7 mouse cellular contexts compared by ENCODE assay signal in the genomic region with DNA sequence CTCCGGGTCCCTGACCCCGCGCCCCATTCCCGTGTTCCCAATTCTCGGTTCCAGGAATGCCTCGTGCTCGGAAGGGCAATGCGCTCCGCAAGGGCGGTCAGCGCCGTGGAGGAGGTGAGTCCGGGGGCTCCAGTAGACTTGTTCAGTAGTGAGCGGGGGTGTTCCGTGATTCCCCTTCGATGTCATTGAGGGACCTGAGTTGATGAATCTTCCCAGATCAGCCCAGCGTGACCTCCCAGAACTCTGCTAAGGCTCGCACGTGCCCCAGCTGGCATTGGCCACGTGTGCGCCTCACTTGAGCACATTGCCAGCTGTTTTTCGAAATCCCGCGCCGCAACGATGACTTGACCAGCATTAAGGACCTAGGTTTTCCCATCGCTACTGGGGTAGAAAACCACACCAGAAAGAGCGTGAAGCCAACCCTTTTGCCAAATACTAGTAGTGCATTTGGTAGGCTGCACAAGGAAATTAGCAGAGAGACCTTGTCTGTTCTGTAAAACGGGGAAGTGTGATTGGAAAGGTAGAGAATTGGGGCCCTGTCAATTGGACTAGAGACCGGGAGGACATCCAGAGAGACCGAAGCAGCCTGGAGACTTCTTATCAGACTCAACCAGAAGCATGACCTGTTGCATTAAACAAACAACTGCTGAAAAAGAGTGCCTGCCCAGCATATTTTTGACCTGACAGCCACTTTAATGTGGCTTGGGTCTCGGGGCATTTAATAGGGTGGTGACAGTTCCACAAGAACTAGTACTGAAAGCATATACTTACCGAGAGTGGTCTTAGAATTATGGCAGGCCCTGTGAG. TPM values are rescaled to one million over a fixed set of nuclear protein-coding genes. Genes with fewer than 3 reads are reported as not detected.
DNase-seq lines count a peak whose midpoint lies in the region; ATAC-seq and TF ChIP-seq lines count a peak whose summit lies in the region.

No protein-coding gene starts in this region.

- no peak overlapping the region for H3K27ac ChIP-seq in cortical plate, adult 2 months (ENCODE audit: insufficient read depth, low read length)
- peak overlapping the region; percentile 63 for H3K27ac ChIP-seq in heart, postnatal 0 days (ENCODE audit: low read depth)

- peak; percentile 19 for ATAC-seq in heart, postnatal 0 days (ENCODE audit: insufficient read depth, low read depth)

- WGBS in heart, postnatal 0 days: 2% methylated on average over 33 of the region's 33 CpGs

- no peaks in the 10 kb centered on the region for H3K9me3 ChIP-seq in heart, postnatal 0 days (replicated peaks; ENCODE audit: control insufficient read depth, low read length)

- peak overlapping the region; percentile 70 for H3K4me2 ChIP-seq in heart, postnatal 0 days (ENCODE audit: low read depth, low read length)
- peak overlapping the region; percentile 88 for H3K4me2 ChIP-seq in myocyte (ENCODE audit: low read depth)

- TF ChIP-seq CTCF in cortical plate, adult 2 months (IDR thresholded peaks at IDR 0.05; ENCODE audit: extremely low read depth, insufficient read depth, low read length): no peak
- no peak for TF ChIP-seq CTCF in heart, postnatal 0 days (IDR thresholded peaks at IDR 0.05; ENCODE audit: low read depth)

- H3K4me1 ChIP-seq in cortical plate, adult 2 months (ENCODE audit: control insufficient read depth, insufficient read depth, low read length): no peaks in the 10 kb centered on the region
- H3K4me1 ChIP-seq in heart, postnatal 0 days (ENCODE audit: control insufficient read depth, insufficient read depth): peaks cover 27% of the 10 kb centered on the region

- H3K9ac ChIP-seq in heart, postnatal 0 days (replicated peaks; ENCODE audit: low read depth, low read length): peak overlapping the region; percentile 61

- H3K36me3 ChIP-seq in heart, postnatal 0 days (replicated peaks; ENCODE audit: control insufficient read depth, insufficient read depth, low read length): peaks cover 40% of the 10 kb centered on the region
- no peaks in the 10 kb centered on the region for H3K36me3 ChIP-seq in myocyte (ENCODE audit: control insufficient read depth, insufficient read depth)

- peak overlapping the region; percentile 48 for H3ac ChIP-seq in myocyte (ENCODE audit: control insufficient read depth, insufficient read length)

- H3K27me3 ChIP-seq in heart, postnatal 0 days (ENCODE audit: control insufficient read depth, insufficient read depth, low read length): no peaks in the 10 kb centered on the region
- H3K27me3 ChIP-seq in myocyte (ENCODE audit: control insufficient read depth, insufficient read depth, insufficient read length): no peaks in the 10 kb centered on the region

- TF ChIP-seq EP300 in heart, postnatal 0 days (IDR thresholded peaks at IDR 0.05; ENCODE audit: low read depth): no peak

- H3K79me2 ChIP-seq in myocyte (ENCODE audit: control insufficient read depth, insufficient read depth): peaks cover 14% of the 10 kb centered on the region

- peak overlapping the region; percentile 60 for H3K4me3 ChIP-seq in cortical plate, adult 2 months (ENCODE audit: insufficient read depth, low read length)
- peak overlapping the region; percentile 68 for H3K4me3 ChIP-seq in heart, postnatal 0 days (ENCODE audit: low read depth, low read length)
- H3K4me3 ChIP-seq in myocyte: peak overlapping the region; percentile 53

- DNase-seq in right cerebral cortex, postnatal 4 days: peak; percentile 42
- no peak for DNase-seq in right cerebral cortex, postnatal 25 days
- DNase-seq in heart, postnatal 0 days (ENCODE audit: low spot score): peak; percentile 52
- peak; percentile 69 for DNase-seq in liver
- DNase-seq in urinary bladder, postnatal 10 days (ENCODE audit: low spot score): no peak

- TF ChIP-seq POLR2A in cortical plate, adult 2 months (IDR thresholded peaks at IDR 0.05; ENCODE audit: extremely low read depth, insufficient read depth, low read length): no peak
- no peak for TF ChIP-seq POLR2A in myocyte (IDR thresholded peaks at IDR 0.05; ENCODE audit: insufficient read length, low read depth)

TF ChIP-seq in myocyte, 11 proteins besides CTCF, POLR2A, EP300 and RAD21:
- no peak for TF ChIP-seq SRF (IDR thresholded peaks at IDR 0.05; ENCODE audit: control insufficient read depth, insufficient read length, low read depth)
- peak in 2 of 3 experiments; percentile 15 to 69 for TF ChIP-seq MYOG (IDR thresholded peaks at IDR 0.05; ENCODE audit: control insufficient read depth in 1 of 3, insufficient read depth in 1 of 3, insufficient read length in 2 of 3, low read depth in 2 of 3)
- peak in 1 of 3 experiments; percentile 36 for TF ChIP-seq MYOD1 (IDR thresholded peaks at IDR 0.05; ENCODE audit: control insufficient read depth in 1 of 3, insufficient read length in 2 of 3, low read depth in 2 of 3)
- peak; percentile 91 for TF ChIP-seq MAX (IDR thresholded peaks at IDR 0.05; ENCODE audit: low read depth)
- TF ChIP-seq TCF12 (IDR thresholded peaks at IDR 0.05; ENCODE audit: insufficient read depth, poor library complexity, severe bottlenecking): no peak
- no peak for TF ChIP-seq POLR2AphosphoS2 (IDR thresholded peaks at IDR 0.05; ENCODE audit: insufficient read length, low read depth)
- peak; percentile 91 for TF ChIP-seq E2F4 (IDR thresholded peaks at IDR 0.05; ENCODE audit: insufficient read depth)
- TF ChIP-seq USF1 (IDR thresholded peaks at IDR 0.05; ENCODE audit: low read depth): peak; percentile 35
- no peak for TF ChIP-seq TCF3 (IDR thresholded peaks at IDR 0.05; ENCODE audit: insufficient read length, low read depth)
- TF ChIP-seq REST (IDR thresholded peaks at IDR 0.05; ENCODE audit: insufficient read depth, insufficient read length): no peak
- no peak for TF ChIP-seq CEBPB (IDR thresholded peaks at IDR 0.05; ENCODE audit: insufficient read depth, poor library complexity, severe bottlenecking)
TF ChIP-seq in myocyte: peak in this region for 5.

RNA-seq across cellular contexts. Expression of a gene that starts 0.6 kb away (rescaled TPM):
- 16.3 and 18.6 TPM in 2 replicates for polyA plus RNA-seq in cortical plate, adult 2 months (2012; rRNA removed)
- total RNA-seq in heart, postnatal 0 days (2014; rRNA removed; ENCODE audit: low replicate concordance): 22.3 and 31.2 TPM in 2 replicates
- 28.6 and 33.6 TPM in 2 replicates for polyA plus RNA-seq in heart, postnatal 0 days (2015; fragmentation: Nextera tagmentation; extraction: Ambion mirVana)
- polyA plus RNA-seq in myocyte (2012; fragmentation: generic; extraction: Trizol): 29.4 TPM

RNA-seq across cellular contexts. Expression of a gene that starts 7.4 kb away (rescaled TPM):
- polyA plus RNA-seq in cortical plate, adult 2 months (2012; rRNA removed): 0.44 and 0.48 TPM in 2 replicates
- total RNA-seq in heart, postnatal 0 days (2014; rRNA removed; ENCODE audit: low replicate concordance): 0.65 and 0.66 TPM in 2 replicates
- 0.29 and 0.44 TPM in 2 replicates for polyA plus RNA-seq in heart, postnatal 0 days (2015; fragmentation: Nextera tagmentation; extraction: Ambion mirVana)
- 0.43 TPM for polyA plus RNA-seq in myocyte (2012; fragmentation: generic; extraction: Trizol)

RNA-seq across cellular contexts. Expression of a gene that starts 9.3 kb away (rescaled TPM):
- 13.8 and 13.9 TPM in 2 replicates for polyA plus RNA-seq in cortical plate, adult 2 months (2012; rRNA removed)
- 28.4 and 58.8 TPM in 2 replicates for total RNA-seq in heart, postnatal 0 days (2014; rRNA removed; ENCODE audit: low replicate concordance)
- polyA plus RNA-seq in heart, postnatal 0 days (2015; fragmentation: Nextera tagmentation; extraction: Ambion mirVana): 14.5 and 17.5 TPM in 2 replicates
- polyA plus RNA-seq in myocyte (2012; fragmentation: generic; extraction: Trizol): 13.8 TPM

RNA-seq across cellular contexts. Expression of a gene that starts 11.3 kb away (rescaled TPM):
- 5.0 and 5.7 TPM in 2 replicates for polyA plus RNA-seq in cortical plate, adult 2 months (2012; rRNA removed)
- 14.0 and 21.3 TPM in 2 replicates for total RNA-seq in heart, postnatal 0 days (2014; rRNA removed; ENCODE audit: low replicate concordance)
- polyA plus RNA-seq in heart, postnatal 0 days (2015; fragmentation: Nextera tagmentation; extraction: Ambion mirVana): 5.7 and 6.0 TPM in 2 replicates
- polyA plus RNA-seq in myocyte (2012; fragmentation: generic; extraction: Trizol): 3.3 TPM

RNA-seq across cellular contexts. Expression of a gene that starts 20.3 kb away (rescaled TPM):
- polyA plus RNA-seq in cortical plate, adult 2 months (2012; rRNA removed): 9.7 and 10.3 TPM in 2 replicates
- 67.8 and 97.3 TPM in 2 replicates for total RNA-seq in heart, postnatal 0 days (2014; rRNA removed; ENCODE audit: low replicate concordance)
- 58.6 and 60.5 TPM in 2 replicates for polyA plus RNA-seq in heart, postnatal 0 days (2015; fragmentation: Nextera tagmentation; extraction: Ambion mirVana)
- 34.2 TPM for polyA plus RNA-seq in myocyte (2012; fragmentation: generic; extraction: Trizol)

Comparison
In these comparisons a context has a peak if more than half of its experiments do, and no peak if none do; other contexts are left out.
1. DNase-seq: peak in right cerebral cortex, postnatal 4 days (single experiment), heart, postnatal 0 days (single experiment) and liver (single experiment); none in right cerebral cortex, postnatal 25 days (single experiment) and urinary bladder, postnatal 10 days (single experiment).
2. Peak in every context shown above with its lines, with median percentiles within 50 percentile points of each other: H3K4me3 ChIP-seq.